Mouse (Mus musculus): ENCODE results near the gene Lcp2.
"Not testable (repeated sequence)": the region's sequence is repeated elsewhere in the genome, so short reads cannot be mapped to it uniquely, and the experiment has no call there.

Lcp2 gene

DNA sequence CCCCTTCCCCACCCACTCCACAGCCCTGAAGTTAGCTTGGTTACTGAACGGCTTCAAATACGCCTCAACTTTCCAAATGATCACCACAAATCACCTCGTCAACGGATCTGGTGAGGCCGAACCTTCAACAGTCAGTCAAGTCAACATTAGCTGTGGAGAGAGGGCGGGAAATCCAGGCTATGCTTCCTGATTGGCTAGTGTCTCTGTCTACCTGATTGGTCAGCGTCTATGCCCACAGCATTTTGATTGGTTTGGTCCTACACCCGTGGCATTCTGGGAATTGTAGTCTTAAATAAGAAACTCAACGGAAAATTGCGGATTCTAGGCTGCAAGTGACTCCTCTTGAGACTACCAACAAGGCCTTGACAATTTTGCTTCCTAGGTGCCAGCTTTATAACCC, 51.7 kb downstream of the Lcp2 start, which contains the start of gene 4930469K13Rik:
Gene 4930469K13Rik, minus strand, starts transcription at position 133 of the 400 bp plus-strand sequence.
- no peak for DNase-seq

DNA sequence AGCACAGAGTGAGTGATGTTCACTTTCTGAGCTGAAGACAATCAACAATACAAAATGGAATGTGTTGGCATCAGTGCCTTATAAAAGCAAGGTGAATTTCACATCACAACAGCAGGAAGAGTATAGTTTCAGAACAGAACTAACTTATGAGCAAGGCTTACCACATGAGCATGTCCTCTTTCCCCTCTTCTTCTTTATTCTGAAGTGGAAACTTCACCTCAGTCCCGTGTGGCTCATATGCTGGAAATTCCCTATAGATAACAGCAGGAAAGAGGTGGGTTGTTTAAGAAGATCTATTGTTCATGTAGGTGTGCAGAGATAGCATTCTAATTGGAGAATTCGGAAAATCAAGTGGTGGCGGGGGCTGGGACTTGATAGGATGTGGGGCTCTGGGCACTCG, 55.1 kb downstream of the Lcp2 start:
- no peak for DNase-seq

GRCm38 (mm10) chr11:34104919-34105318, 58.2 kb downstream of the Lcp2 start:
- no peak for DNase-seq

DNA sequence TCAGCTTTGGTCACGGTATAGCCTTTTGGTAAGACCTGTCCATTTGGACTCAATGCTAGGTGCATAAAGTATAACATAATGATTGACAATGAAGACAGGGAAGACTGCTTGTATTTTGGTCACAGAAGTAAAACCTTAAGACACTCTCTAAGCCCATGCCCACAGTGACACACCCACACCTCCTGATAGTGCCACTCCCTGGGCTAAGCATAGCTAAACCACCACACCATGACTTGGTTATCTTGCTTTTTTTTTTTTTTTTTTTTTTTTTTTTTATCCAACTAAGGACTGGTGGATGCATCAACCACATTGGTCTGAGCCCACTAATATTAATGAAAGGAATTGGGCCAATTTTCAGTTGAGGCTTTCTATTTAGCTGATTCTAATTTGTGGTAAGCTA, 62.5 kb downstream of the Lcp2 start:
- no peak for DNase-seq

DNA sequence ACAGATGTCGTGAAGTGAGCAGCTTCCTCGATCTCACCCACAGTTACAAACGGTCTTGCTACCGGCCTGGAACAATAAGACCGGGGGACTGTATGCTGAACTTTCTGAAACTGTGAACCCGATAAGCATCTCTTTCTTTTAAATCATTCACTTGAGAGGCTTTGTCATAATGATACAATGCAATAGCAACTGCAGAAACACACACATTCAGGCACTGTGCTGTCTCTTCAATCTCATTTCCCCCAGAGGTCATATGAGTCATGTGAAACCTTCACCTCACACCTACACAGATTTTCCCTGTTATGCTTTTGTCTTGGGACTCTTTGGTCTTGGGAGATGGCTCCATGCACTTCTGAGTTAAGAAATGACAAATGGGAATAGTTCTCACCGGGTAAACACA, 65.2 kb downstream of the Lcp2 start:
- no peak for DNase-seq

DNA sequence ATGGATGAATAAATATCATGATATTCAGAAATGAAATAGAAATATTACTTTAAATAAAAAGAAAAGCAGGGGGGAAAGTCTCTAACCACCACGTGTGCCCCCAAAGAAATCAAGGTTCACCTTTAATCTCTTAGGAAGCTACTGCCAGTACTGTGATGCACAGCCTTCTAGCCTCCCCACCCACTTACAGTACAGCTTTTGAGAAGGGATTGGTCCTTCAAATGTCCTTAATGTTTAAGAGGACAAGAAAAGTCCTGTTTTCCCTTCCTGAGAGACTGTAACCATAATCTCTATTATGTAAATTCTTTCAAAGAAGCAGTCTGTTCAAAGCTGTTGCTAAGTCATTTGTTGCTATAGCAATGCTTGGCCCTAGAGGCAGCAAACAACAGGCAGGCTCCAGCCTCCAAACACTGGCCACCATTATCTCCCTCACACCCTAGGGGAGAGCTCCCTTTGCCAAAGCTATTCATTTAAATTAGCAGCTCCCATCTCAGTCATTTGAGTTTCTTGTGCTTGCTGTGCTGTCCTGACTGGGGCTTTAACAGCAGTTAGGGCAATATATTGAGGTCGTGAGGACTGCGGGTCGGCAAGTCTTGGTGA, 66.2 kb downstream of the Lcp2 start:
- DNase-seq = no peak

DNA sequence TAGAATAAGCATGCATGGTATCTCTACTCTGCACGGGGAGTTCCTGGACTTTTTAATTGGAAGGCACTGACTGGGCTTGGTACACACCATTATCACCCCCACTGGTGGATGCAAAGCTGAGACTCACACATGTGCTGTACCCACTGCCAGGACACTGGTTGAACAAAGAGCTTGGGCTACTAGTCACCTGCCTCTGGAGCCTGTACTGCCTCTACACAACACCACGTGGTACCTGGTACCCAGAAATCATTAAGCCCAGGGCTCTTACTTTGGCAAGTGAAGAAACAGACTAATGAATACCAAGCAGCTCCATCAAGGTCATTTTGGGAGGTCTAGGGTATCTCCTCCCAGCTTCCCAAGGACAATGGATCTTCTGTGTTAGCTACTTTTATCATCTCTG, 67.0 kb downstream of the Lcp2 start:
- no peak for DNase-seq

- peak; percentile 11 for DNase-seq
These were observed 69.9 kb downstream of the Lcp2 start for GRCm38 (mm10) chr11:34116572-34117135.

DNA sequence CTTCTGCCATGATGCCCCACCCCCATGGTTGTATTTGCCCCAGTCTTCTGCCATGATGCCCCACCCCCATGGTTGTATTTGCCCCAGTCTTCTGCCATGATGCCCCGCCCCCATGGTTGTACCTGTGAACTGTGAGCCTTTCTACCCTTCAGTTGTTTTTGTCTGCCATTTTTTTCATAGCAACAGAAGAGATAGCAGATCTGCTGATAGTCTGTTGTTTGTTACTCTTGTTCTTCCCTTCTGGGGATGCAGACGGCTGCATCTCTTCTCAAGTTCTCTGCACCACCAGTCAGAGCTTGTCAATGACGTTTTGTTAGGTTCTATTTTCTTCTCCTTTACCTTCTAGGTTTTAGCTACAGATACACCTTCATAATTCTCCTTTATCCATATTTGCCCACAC, 70.9 kb downstream of the Lcp2 start:
- DNase-seq = no peak

DNA sequence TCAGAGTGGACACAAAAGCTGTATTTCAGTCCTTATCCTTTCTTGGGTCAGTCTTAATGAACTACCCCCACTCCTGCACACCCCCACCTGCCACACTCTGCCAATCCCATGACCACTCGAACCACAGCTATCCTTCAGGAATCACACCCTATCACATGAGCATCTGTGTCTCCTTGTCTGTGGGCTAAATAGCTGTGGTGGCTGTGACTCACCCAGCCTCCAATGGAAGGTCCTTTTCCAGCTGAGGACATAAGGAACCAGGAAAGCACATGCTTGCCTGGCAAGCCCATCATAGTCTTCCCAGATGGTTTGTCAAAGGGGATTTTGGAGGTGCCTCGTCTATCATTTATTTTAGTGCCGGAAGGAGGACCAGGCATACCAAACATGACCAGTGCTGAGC, 71.6 kb downstream of the Lcp2 start:
- no peak for DNase-seq

- peak; percentile 19 for DNase-seq
These were observed 76.4 kb downstream of the Lcp2 start for GRCm38 (mm10) chr11:34123147-34123546.

DNA sequence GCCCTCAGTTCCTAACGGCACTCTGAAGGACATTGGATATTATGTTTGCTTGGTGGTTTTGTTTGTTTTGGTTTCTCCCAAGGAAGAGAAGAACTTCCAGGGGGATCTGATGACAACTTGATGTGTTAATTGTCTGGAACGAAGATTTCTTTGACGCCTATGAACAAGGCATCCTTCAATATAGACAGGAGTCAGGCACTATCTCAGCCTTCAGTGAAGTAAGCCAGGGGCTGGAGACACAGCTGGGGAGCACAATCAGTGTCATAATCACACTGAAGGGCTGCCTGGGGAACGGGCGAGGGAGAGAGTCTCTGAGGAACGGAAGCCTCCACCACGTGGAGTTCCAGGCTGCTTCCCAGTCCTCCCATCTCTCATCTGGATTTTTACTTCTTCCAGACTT, 78.1 kb downstream of the Lcp2 start:
- no peak for DNase-seq

- not testable (repeated sequence) for DNase-seq
These were observed 79.0 kb downstream of the Lcp2 start for GRCm38 (mm10) chr11:34125727-34126126.

DNA sequence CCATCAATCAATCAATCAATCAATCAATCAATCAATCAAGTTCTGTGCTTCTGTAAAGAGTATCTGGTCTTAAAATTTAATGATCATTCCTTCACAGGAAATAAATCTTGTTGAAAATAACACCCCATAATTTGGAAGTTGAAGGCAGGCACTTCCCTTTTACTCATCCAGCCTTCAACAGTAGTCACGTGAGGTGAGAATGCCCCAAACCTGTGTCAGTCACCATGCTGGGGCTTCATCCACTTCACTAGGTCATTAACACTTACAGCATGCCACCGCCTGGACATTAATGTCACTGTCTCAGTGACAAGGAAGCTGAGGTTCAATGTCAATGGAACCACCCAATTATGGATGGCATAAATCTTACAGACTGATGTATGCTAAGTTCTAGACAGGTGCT, 81.7 kb downstream of the Lcp2 start:
- DNase-seq = no peak

DNA sequence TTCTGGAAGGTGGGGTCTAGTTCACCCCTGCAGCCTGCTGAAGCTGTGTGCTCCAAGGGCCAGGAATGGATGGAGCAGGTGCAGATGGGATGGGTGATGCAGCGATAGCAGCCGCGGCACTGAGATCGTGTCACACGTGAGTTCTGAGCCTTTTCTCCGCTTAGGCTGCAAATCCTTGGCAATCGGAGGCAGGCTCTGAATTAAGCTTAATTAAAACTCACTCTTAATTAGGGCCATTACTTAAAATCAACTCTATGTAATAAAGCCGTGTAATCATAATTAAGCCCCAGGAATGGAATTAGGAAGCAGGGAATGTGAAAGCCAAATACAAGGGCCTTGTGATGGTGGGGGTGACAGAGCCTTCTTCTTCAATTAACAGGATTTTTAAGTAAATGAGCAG, 92.6 kb downstream of the Lcp2 start:
- no peak for DNase-seq

Measured in kidney, adult 9 months (tissue).